Mouse (Mus musculus) CH12.LX (cell line): ENCODE measurements around the gene Usp47. TPM values are rescaled to one million over a fixed set of nuclear protein-coding genes. Genes with fewer than 3 reads are reported as not detected.

Source experiments
- DNase-seq: peaks from one replicate; pipeline ENCODE4 v3.0.0-alpha.2; 2013; ENCODE audit errors: extremely low read depth
- H3K27ac ChIP-seq: 2 replicates; pipeline ENCODE4 v1.5.1; 2012; ENCODE audit warnings: low read depth, mild to moderate bottlenecking, control low read depth, moderate library complexity; ENCODE audit not compliant: insufficient read depth
- H3K27me3 ChIP-seq: replicated peaks from 2 replicates; pipeline ENCODE3; 2012; ENCODE audit warnings: inconsistent platforms
- H3K36me3 ChIP-seq, 2 experiments: replicated peaks in 1 of 2; 2 replicates each; pipeline versions ENCODE3 to v1.6.1; 2012; ENCODE audit warnings: inconsistent platforms in 1 of 2, low read length in 1 of 2, mild to moderate bottlenecking in 1 of 2, mixed read lengths in 1 of 2, moderate library complexity in 1 of 2; ENCODE audit not compliant: control insufficient read depth in 1 of 2, insufficient read depth in 1 of 2
- H3K4me1 ChIP-seq, 2 experiments: 2 replicates each; pipeline ENCODE4 v1.6.1; 2012; ENCODE audit warnings: inconsistent platforms in 1 of 2, moderate library complexity in 1 of 2; ENCODE audit not compliant: insufficient read depth in 2 of 2, control insufficient read depth in 1 of 2
- H3K4me2 ChIP-seq: 2 replicates; pipeline ENCODE4 v1.6.1; 2012; ENCODE audit warnings: low read depth, mild to moderate bottlenecking, control low read depth; ENCODE audit not compliant: poor library complexity, insufficient read depth, severe bottlenecking
- H3K4me3 ChIP-seq, 3 experiments: fragments of 150-350 bp in 1 of 3; sonication (generic) in 1 of 3; replicated peaks in 1 of 3; 2 replicates each; pipeline versions ENCODE3 to v1.5.1; 2011 to 2012; ENCODE audit warnings: low read depth in 2 of 3, low read length in 2 of 3, mild to moderate bottlenecking in 2 of 3, moderate library complexity in 2 of 3, control low read depth in 1 of 3, improper control_type of control experiment in 1 of 3, inconsistent platforms in 1 of 3, mixed read lengths in 1 of 3; ENCODE audit not compliant: poor library complexity in 1 of 3
- H3K79me2 ChIP-seq: replicated peaks from 2 replicates; pipeline ENCODE4 v1.6.1; 2012; ENCODE audit warnings: mild to moderate bottlenecking, moderate library complexity; ENCODE audit not compliant: control insufficient read depth, poor library complexity, insufficient read depth, severe bottlenecking; ENCODE audit errors: extremely low read depth
- H3K9ac ChIP-seq: 2 replicates; pipeline ENCODE4 v1.6.1; 2012; ENCODE audit warnings: low read depth, mild to moderate bottlenecking, control low read depth, moderate library complexity; ENCODE audit not compliant: insufficient read depth
- H3K9me3 ChIP-seq: replicated peaks from 2 replicates; pipeline ENCODE3; 2012; ENCODE audit warnings: low read length, inconsistent platforms, mixed read lengths
- CTCF ChIP-seq, 2 experiments: IDR thresholded peaks in 1 of 2; conservative IDR thresholded peaks in 1 of 2; 2 replicates each; pipeline ENCODE4 v1.5.1; 2011 to 2012; ENCODE audit warnings: low read depth in 2 of 2, low read length in 2 of 2, improper control_type of control experiment in 1 of 2, inconsistent platforms in 1 of 2, mild to moderate bottlenecking in 1 of 2, moderate library complexity in 1 of 2
- E2F4 ChIP-seq: IDR thresholded peaks from 2 replicates; pipeline ENCODE4 v1.6.1; 2011; ENCODE audit warnings: low read depth, low read length, improper control_type of control experiment; ENCODE audit not compliant: insufficient replicate concordance
- POLR2A ChIP-seq: IDR thresholded peaks from 2 replicates; pipeline ENCODE4 v1.6.1; 2011; ENCODE audit warnings: low read depth, mild to moderate bottlenecking, improper control_type of control experiment, low read length
- RAD21 ChIP-seq: IDR thresholded peaks from 2 replicates; pipeline ENCODE4 v1.6.1; 2011; ENCODE audit warnings: low read depth, mild to moderate bottlenecking, low read length, improper control_type of control experiment, moderate library complexity
- RCOR1 ChIP-seq: conservative IDR thresholded peaks from 2 replicates; pipeline ENCODE4 v1.6.1; 2012; ENCODE audit warnings: low read depth, mild to moderate bottlenecking, inconsistent platforms, low read length, improper control_type of control experiment
- SMC3 ChIP-seq: IDR thresholded peaks from 2 replicates; pipeline ENCODE4 v1.6.1; 2011; ENCODE audit warnings: low read depth, low read length, improper control_type of control experiment
- USF2 ChIP-seq: conservative IDR thresholded peaks from 2 replicates; pipeline ENCODE4 v1.6.1; 2011; ENCODE audit warnings: low read depth, low read length, improper control_type of control experiment
- ZC3H11A ChIP-seq: IDR thresholded peaks from 2 replicates; pipeline ENCODE4 v1.6.1; 2012; ENCODE audit warnings: low read depth, mild to moderate bottlenecking, inconsistent platforms, low read length, improper control_type of control experiment
- ZKSCAN1 ChIP-seq: IDR thresholded peaks from 2 replicates; pipeline ENCODE4 v1.6.1; 2012; ENCODE audit warnings: low read depth, inconsistent platforms, low read length, improper control_type of control experiment, borderline replicate concordance
- dilution Hi-C: fragments of 300-500 bp; cut with MboI; formaldehyde crosslinking; loops from 2 replicates; pipeline ENCODE4 v1.14.3; 2020; ENCODE audit warnings: low sequenced_read_pairs; ENCODE audit not compliant: extremely low pct_unique_long_range_greater_than_20kb, extremely low pct_ligation_motif_present
- in situ Hi-C: fragments of 300-500 bp; cut with MboI; formaldehyde crosslinking; loops from 3 replicates; pipeline ENCODE4 v1.14.3; 2019; ENCODE audit warnings: low sequenced_read_pairs, low pct_ligation_motif_present, low pct_unique_long_range_greater_than_20kb, mixed read lengths
- polyA plus RNA-seq: library from polyadenylated mRNA; unstranded; fragments of >175 nt; gene quantifications from 2 replicates; pipeline ENCODE4 v1.2.1, GENCODE M21; 2012; ENCODE audit warnings: low read depth; ENCODE audit not compliant: insufficient read length
- total RNA-seq, 2 experiments: library from RNA; depleted of rRNA; stranded (reverse); fragments of 300-350 nt in 1 of 2; fragments of >200 nt in 1 of 2; gene quantifications; 2 replicates each; pipeline ENCODE4 v1.2.3; 2012 to 2014

The Usp47 gene
- total and polyA plus RNA-seq, 3 experiments, result 35.0 to 36.8 (median 35.8) TPM

- TF ChIP-seq ZC3H11A, result no peak
- TF ChIP-seq RAD21, result peak; percentile 14
- TF ChIP-seq SMC3, result peak; percentile 26; the same call in 1 of the 2 replicates
- peak in 1 of 2 experiments; percentile 45; a peak in 2 of 4 replicates for TF ChIP-seq CTCF (conservative IDR thresholded peaks at IDR 0.05 in 1 of 2, IDR thresholded peaks at IDR 0.05 in 1 of 2; ENCODE audit: low read depth in 2 of 2, low read length in 2 of 2)
- no peak for TF ChIP-seq POLR2A
- Histone ChIP-seq H3K9me3 (no peaks in the 10 kb centered on the region), H3K79me2 (no peaks in the 10 kb centered on the region), H3K36me3 (no peaks in the 10 kb centered on the region), H3K9ac (no peak overlapping the region), H3K4me1 (peaks cover 20 to 46% of the 10 kb centered on the region in 2 experiments), H3K27ac (no peak overlapping the region), H3K4me2 (no peak overlapping the region), H3K4me3 (no peak overlapping the region), H3K27me3 (no peaks in the 10 kb centered on the region)
- in situ Hi-C loops, result no loop called here
- no peak for DNase-seq
- dilution Hi-C loops, result no loop called here
These were observed 110.0 kb downstream of the Usp47 start for GRCm38 (mm10) chr7:112133277-112133676.

- dilution Hi-C loops, result no loop called here
- no peaks in the 10 kb centered on the region for H3K36me3 ChIP-seq
- no peak for TF ChIP-seq E2F4
- TF ChIP-seq, all 38 proteins: peak for 0
- in situ Hi-C loops, result no loop called here
- Histone ChIP-seq H3K9me3 (no peaks in the 10 kb centered on the region), H3K79me2 (no peaks in the 10 kb centered on the region), H3K4me3 (no peak overlapping the region), H3K27ac (no peak overlapping the region), H3K27me3 (no peaks in the 10 kb centered on the region), H3K4me2 (no peak overlapping the region), H3K4me1 (peaks cover 11 to 44% of the 10 kb centered on the region in 2 experiments), H3K9ac (no peak overlapping the region)
- no peak for DNase-seq
These were observed 111.9 kb downstream of the Usp47 start for GRCm38 (mm10) chr7:112135161-112135560.

- TF ChIP-seq POLR2A (no peak), RCOR1 (no peak), ZKSCAN1 (no peak), USF2 (no peak), SMC3 (no peak)
- dilution Hi-C loops, result no loop called here
These were observed 113.2 kb downstream of the Usp47 start for GRCm38 (mm10) chr7:112136537-112136936.

More at GRCm38 (mm10) chr7:112136537-112136936, 113.2 kb downstream of the Usp47 start:
- Histone ChIP-seq H3K27ac (no peak overlapping the region), H3K4me3 (no peak overlapping the region), H3K9me3 (no peaks in the 10 kb centered on the region), H3K4me1 (peaks cover 8 to 42% of the 10 kb centered on the region in 2 experiments), H3K9ac (no peak overlapping the region), H3K36me3 (no peaks in the 10 kb centered on the region), H3K79me2 (no peaks in the 10 kb centered on the region), H3K27me3 (no peaks in the 10 kb centered on the region), H3K4me2 (no peak overlapping the region)
- in situ Hi-C loops, result no loop called here
- no peak for DNase-seq
